Mouse (Mus musculus): ENCODE results near the gene Loxl4.

The Loxl4 gene

DNA sequence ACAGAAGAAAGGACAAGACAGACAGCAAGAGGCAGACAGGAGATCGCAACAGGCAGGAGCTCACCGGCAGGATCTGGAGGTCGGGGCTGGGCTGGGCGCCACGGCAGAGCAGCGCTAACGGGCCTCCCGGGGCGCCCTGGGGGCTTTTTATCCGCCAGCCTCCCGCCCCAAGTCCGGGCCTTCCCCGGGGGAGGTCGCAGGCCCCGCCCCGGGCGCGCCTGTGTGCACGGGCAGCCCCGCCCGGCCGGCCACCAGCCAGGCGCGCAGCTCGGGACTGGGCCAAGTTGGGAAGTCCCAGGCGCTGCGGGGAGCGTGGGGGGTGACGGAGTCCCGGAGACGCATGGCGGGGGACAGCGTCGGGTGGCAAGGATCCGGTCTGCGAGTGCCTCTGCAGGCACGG, at the start of gene Loxl4:
Loxl4 (minus strand) TSS at position 160 of the 400 bp plus-strand sequence.
- in situ Hi-C loops (cut with MboI; ENCODE audit: low pct_unique_long_range_greater_than_20kb in 1 of 2, low sequenced_read_pairs in 2 of 2, unreplicated experiment in 1 of 2): no loop called here

DNA sequence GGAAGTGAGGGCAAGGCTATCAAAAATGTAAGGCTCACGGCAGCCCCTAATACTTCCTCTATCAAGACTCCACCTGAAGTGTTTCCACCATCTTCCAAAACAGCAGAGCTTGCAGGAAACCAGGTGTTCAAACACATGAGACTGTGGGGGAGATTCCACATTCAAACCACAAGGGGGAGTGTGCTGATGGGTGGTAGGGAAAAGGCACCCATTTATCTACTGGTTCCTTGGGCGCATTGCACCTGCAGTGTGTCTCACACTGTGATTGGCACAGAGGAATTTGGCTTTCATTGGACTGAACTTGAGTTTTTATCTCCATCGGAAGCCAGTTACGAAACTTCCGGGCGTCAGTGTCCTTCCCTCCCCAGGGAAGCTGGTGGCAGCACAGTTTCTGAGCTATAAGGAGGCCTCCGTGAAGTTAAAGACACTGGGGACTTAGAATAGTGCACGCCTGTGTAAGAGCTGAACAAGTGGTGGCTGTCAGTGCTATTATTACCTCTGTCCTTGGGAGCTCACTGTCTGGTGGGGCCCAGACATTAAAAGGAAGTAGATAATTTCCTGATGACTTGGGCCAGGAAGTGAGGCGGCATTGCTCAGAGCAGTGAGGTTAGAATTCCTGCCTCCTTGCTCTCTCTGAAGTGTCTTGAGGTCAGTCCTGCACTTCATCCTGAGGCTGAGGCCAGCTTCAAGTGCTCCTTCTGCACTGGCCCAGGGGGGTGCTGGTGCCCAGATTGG, 49.0 kb upstream of the Loxl4 start:
- in situ Hi-C loops (cut with MboI; ENCODE audit: low pct_unique_long_range_greater_than_20kb in 1 of 2, low sequenced_read_pairs in 2 of 2, unreplicated experiment in 1 of 2): no loop called here

- in situ Hi-C loops (cut with MboI; ENCODE audit: low pct_unique_long_range_greater_than_20kb in 1 of 2, low sequenced_read_pairs in 2 of 2, unreplicated experiment in 1 of 2): no loop called here
Measured at GRCm38 (mm10) chr19:42660244-42660565, 47.6 kb upstream of the Loxl4 start.

GRCm38 (mm10) chr19:42659354-42660243, 47.0 kb upstream of the Loxl4 start:
- in situ Hi-C loops (cut with MboI; ENCODE audit: low pct_unique_long_range_greater_than_20kb in 1 of 2, low sequenced_read_pairs in 2 of 2, unreplicated experiment in 1 of 2): loop anchor here in 1 of 2 experiments (10.0 kb wide), 1 partner anchor 345 kb away; no protein-coding TSS in a partner anchor

- in situ Hi-C loops (cut with MboI; ENCODE audit: low pct_unique_long_range_greater_than_20kb in 1 of 2, low sequenced_read_pairs in 2 of 2, unreplicated experiment in 1 of 2): loop anchor here in 1 of 2 experiments (10.0 kb wide), 1 partner anchor 344 kb away; no protein-coding TSS in a partner anchor
Measured at GRCm38 (mm10) chr19:42658435-42659135, 46.0 kb upstream of the Loxl4 start.

DNA sequence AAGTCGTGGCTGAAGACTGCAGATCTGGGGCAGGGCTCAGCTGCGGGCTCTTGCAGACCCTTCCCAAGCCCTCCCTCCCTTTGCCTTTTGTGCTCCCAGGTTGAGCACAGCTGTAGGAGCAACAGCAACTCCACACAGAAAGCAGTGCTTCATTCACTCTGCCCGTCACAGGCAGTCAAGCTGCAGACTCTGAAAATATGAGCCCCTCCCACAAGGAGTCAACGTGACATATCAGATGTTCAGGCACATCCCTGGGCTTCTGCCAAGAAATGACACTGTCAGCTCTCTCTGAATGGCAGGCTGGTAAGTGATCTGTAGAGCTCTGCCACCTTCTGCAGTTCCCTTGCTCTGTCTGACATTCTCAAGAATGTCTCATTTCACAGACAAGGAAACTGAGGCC, 45.2 kb upstream of the Loxl4 start:
- in situ Hi-C loops (cut with MboI; ENCODE audit: low pct_unique_long_range_greater_than_20kb in 1 of 2, low sequenced_read_pairs in 2 of 2, unreplicated experiment in 1 of 2): loop anchor here in 1 of 2 experiments (10.0 kb wide), 1 partner anchor 343 kb away; no protein-coding TSS in a partner anchor

- in situ Hi-C loops (cut with MboI; ENCODE audit: low pct_unique_long_range_greater_than_20kb in 1 of 2, low sequenced_read_pairs in 2 of 2, unreplicated experiment in 1 of 2): loop anchor here in 1 of 2 experiments (10.0 kb wide), 1 partner anchor 343 kb away; no protein-coding TSS in a partner anchor
Measured at GRCm38 (mm10) chr19:42657306-42657705, 44.7 kb upstream of the Loxl4 start.

DNA sequence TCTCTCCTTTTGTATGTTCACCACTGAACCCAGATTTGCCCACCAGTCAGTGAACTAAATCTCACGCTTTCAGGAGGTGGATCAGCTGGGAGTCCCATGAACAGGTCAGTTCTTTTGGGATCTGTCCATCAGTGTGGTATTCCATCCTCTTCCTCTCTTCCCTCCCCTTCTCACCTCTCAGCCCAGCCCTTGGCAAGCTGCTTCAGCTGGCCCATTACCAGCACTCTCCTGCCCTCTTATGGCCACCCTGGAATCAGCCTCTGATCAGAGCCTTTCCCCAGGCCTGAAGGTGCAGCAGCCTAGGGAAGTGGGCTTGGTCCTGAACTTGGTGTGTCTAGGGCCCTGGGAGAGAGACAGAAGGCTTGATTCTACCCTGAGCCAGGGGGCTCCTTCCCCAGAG, 42.4 kb upstream of the Loxl4 start:
- in situ Hi-C loops (cut with MboI; ENCODE audit: low pct_unique_long_range_greater_than_20kb in 1 of 2, low sequenced_read_pairs in 2 of 2, unreplicated experiment in 1 of 2): loop anchor here in 1 of 2 experiments (10.0 kb wide), 1 partner anchor 340 kb away; no protein-coding TSS in a partner anchor

DNA sequence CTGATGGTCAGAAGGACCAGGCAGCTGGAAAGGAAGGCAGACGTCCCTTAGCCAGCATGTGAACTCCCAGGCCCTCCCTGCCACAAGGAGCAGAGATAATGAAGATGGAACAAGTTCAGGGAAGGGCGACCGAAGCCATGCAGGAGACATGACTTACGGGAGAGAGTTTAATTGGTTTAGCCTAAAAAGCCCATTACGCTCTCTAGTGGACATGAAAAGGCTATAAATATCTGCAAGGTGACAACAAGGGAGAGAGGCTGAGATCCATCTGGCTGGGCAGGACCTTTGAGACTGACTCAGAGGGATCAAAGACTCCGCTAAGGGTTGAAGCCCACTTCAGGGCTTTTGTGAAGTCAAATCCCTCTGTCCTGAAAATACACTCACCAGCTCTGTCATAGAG, 40.5 kb upstream of the Loxl4 start:
- in situ Hi-C loops (cut with MboI; ENCODE audit: low pct_unique_long_range_greater_than_20kb in 1 of 2, low sequenced_read_pairs in 2 of 2, unreplicated experiment in 1 of 2): loop anchor here in 1 of 2 experiments (10.0 kb wide), 1 partner anchor 338 kb away; no protein-coding TSS in a partner anchor

GRCm38 (mm10) chr19:42652425-42652824, 39.8 kb upstream of the Loxl4 start:
- in situ Hi-C loops (cut with MboI; ENCODE audit: low pct_unique_long_range_greater_than_20kb in 1 of 2, low sequenced_read_pairs in 2 of 2, unreplicated experiment in 1 of 2): loop anchor here in 1 of 2 experiments (10.0 kb wide), 1 partner anchor 338 kb away; no protein-coding TSS in a partner anchor

- in situ Hi-C loops (cut with MboI; ENCODE audit: low pct_unique_long_range_greater_than_20kb in 1 of 2, low sequenced_read_pairs in 2 of 2, unreplicated experiment in 1 of 2): no loop called here
Measured at GRCm38 (mm10) chr19:42640211-42640610, 27.6 kb upstream of the Loxl4 start.

DNA sequence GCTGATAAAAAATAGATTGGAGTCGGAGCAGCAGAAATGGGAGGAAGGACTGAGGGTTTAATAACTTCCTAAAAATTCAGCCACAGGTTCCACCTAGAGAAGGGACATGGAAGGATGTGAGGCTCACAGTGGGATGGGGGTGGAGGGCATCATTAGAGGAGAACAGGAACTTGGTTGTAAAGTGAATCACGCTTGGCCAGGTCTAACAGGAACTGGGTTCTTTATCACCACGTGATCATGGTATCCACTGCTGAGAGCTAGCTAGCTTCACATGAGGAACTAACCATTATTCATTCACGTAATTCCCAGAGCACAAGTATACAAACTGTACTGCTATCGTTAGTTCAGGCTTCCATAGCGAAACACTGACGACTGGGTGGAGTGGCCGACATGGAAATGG, 26.9 kb upstream of the Loxl4 start:
- in situ Hi-C loops (cut with MboI; ENCODE audit: low pct_unique_long_range_greater_than_20kb in 1 of 2, low sequenced_read_pairs in 2 of 2, unreplicated experiment in 1 of 2): no loop called here

GRCm38 (mm10) chr19:42638604-42639481, 26.2 kb upstream of the Loxl4 start:
- in situ Hi-C loops (cut with MboI; ENCODE audit: low pct_unique_long_range_greater_than_20kb in 1 of 2, low sequenced_read_pairs in 2 of 2, unreplicated experiment in 1 of 2): no loop called here

- in situ Hi-C loops (cut with MboI; ENCODE audit: low pct_unique_long_range_greater_than_20kb in 1 of 2, low sequenced_read_pairs in 2 of 2, unreplicated experiment in 1 of 2): no loop called here
Measured at GRCm38 (mm10) chr19:42636631-42637030, 24.0 kb upstream of the Loxl4 start.

DNA sequence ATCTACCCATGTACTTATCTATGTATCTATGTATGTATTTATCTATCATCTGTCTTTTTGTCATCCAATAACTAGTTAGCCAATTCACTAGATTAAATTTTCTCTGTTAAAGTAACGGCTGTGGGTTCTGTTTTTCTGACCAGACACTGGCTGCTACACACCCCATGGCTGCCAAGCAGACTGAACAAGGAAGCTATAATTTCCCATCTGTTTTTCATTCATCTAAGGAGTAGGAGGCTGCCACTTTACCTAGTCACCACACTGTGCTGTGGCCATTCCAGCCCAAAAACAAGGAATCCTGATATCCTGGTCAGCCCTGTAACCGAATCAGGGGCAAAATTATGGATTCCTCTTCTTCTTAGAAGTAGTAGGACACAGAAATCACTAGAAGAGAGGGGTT, 21.0 kb upstream of the Loxl4 start:
- in situ Hi-C loops (cut with MboI; ENCODE audit: low pct_unique_long_range_greater_than_20kb in 1 of 2, low sequenced_read_pairs in 2 of 2, unreplicated experiment in 1 of 2): no loop called here

DNA sequence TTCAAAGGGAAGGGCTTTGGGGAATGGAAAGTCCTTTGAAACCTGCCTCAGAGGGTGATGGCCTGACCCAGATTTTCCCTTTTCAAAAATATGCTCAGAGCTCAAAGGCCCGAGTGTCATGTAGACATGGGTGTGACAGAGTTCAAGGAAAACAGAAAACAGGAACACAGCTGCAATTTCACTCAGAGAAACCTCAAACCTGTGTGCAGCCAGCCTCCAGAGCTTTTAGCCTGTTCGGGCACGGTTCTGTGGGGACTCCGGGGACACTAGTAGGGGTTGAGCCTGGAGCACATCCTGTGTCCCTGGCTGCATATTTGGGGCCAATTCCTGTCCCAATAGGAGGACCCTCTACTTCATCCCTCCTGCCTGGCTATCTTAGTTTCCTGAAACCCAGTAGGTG, 19.7 kb upstream of the Loxl4 start:
- in situ Hi-C loops (cut with MboI; ENCODE audit: low pct_unique_long_range_greater_than_20kb in 1 of 2, low sequenced_read_pairs in 2 of 2, unreplicated experiment in 1 of 2): no loop called here

GRCm38 (mm10) chr19:42631541-42631961, 18.9 kb upstream of the Loxl4 start:
- in situ Hi-C loops (cut with MboI; ENCODE audit: low pct_unique_long_range_greater_than_20kb in 1 of 2, low sequenced_read_pairs in 2 of 2, unreplicated experiment in 1 of 2): no loop called here

GRCm38 (mm10) chr19:42628068-42628467, 15.5 kb upstream of the Loxl4 start:
- in situ Hi-C loops (cut with MboI; ENCODE audit: low pct_unique_long_range_greater_than_20kb in 1 of 2, low sequenced_read_pairs in 2 of 2, unreplicated experiment in 1 of 2): no loop called here

Data from mouse embryonic stem cell (cell line).